Mouse (Mus musculus) ovary, postnatal 36 days (tissue): ENCODE measurements around the gene Nav2.

Source experiments
- DNase-seq: peaks from one replicate; pipeline ENCODE4 v3.0.0; 2022; ENCODE audit warnings: low spot score, mixed read lengths

Gene Nav2

DNA sequence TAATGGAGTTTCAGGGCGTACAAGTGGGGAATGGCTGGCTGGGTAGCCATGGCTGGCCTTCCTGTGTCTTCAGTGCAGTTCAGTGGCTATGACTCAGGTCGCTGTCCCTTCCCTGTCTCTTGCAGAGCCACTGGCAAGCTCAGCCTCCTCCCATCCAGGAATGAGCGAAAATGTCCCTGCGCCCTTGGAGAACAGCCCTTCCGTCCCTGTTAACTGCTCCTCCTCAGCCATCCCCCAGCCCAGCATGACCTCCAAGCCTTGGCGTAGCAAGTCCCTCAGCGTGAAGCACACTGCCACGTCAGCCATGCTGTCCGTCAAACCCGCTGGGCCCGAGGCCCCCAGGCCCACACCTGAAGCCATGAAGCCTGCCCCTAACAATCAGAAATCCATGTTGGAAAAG is 543.8 kb downstream of the Nav2 start:
- no peak for DNase-seq

GRCm38 (mm10) chr7:49454601-49455000 is 546.1 kb downstream of the Nav2 start:
- no peak for DNase-seq

- no peak for DNase-seq
Measured at GRCm38 (mm10) chr7:49456148-49456547, 547.6 kb downstream of the Nav2 start.

GRCm38 (mm10) chr7:49457398-49457797 is 548.9 kb downstream of the Nav2 start:
- DNase-seq, result no peak

- DNase-seq, result no peak
Measured at GRCm38 (mm10) chr7:49457890-49458289, 549.4 kb downstream of the Nav2 start.

DNA sequence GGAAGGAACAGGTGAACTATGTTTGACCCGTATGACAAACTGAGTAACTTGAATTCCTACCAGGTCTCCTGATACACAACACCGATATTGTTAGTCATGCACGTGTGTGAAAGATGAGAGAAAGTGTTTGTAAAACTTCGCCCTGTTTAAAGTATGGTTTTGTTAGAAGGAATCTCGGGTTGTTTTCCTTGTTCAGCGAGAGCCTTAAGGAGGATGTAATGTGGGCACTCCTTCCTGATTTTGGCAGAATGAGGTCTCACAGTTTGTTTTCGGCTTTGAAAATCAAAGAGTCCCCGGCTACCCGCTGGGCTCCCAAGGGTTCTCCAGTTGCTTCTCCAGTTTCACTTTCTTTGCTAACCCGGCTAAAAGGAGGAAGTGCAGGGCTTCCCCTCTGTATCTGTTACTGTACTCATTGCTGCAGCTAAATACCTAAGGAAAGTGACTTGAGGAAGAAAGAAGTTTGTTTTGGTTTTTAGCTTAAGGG is 553.9 kb downstream of the Nav2 start:
- DNase-seq, result no peak

GRCm38 (mm10) chr7:49467861-49468260 is 559.3 kb downstream of the Nav2 start:
- DNase-seq, result no peak

GRCm38 (mm10) chr7:49468492-49469205 is 560.1 kb downstream of the Nav2 start:
- DNase-seq, result no peak

GRCm38 (mm10) chr7:49471278-49471677 is 562.8 kb downstream of the Nav2 start:
- peak; percentile 54 for DNase-seq

DNA sequence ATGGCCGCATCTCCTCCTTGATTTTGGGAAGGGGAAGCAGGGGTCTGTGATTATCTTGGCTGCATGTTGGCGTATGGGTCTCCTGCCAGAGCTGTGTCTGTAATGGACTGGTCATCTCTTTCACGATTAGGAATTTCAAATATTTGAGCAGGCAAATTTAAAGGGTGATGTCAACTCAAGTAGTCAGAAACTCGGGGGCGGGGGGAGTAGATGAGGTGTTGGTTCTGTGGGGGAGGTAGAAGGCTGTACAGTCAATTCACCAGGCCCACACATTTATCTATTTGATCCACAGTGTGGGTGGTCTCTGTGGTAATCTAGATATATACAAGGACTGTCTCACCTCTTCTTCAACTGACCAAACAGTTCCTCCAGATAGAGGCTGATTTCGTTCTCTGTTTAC is 566.8 kb downstream of the Nav2 start:
- DNase-seq, result no peak

GRCm38 (mm10) chr7:49476163-49476562 is 567.6 kb downstream of the Nav2 start:
- no peak for DNase-seq

GRCm38 (mm10) chr7:49476666-49477065 is 568.1 kb downstream of the Nav2 start:
- DNase-seq, result peak; percentile 39

GRCm38 (mm10) chr7:49477076-49477975 is 568.8 kb downstream of the Nav2 start:
- DNase-seq, result no peak

DNA sequence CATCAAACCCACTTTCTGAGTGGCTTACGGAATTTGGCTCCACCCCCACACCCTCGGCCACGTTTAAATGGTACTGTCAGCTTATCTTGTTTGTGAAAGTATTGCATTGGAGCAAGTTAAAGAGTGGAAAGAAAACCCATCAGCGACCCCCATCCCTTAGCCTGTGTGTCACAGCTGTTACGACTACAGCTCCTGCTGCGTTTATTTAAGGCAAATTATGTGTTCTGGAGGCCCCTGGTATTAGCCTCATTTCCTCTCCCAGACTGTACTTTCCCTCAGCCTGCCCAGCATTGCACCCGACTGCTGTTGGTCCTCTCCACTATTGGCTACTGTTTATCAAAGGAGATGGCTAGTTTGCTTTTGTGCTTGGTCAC is 569.4 kb downstream of the Nav2 start:
- DNase-seq, result no peak

GRCm38 (mm10) chr7:49478886-49479285 is 570.4 kb downstream of the Nav2 start:
- DNase-seq, result no peak

DNA sequence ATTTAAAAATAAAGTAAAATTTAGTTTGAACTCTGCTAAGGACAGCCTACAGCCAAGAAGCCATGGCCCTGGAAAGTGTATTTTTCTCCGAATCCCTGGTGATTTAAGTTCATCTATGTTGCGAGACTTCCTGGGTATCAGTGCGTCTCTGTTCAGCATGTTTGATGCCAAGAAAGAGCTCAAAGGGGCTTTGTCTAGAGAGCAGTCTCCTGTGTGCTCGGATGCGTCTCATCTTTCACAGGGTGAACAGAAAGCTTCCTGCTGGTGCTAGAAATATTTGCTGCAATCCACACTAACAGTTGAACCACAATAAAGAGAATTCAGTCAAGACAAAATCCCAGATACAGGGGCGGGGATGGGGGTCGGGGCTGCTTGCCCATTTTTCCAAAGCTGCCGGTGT is 572.4 kb downstream of the Nav2 start:
- DNase-seq, result no peak

- DNase-seq, result no peak
Measured at GRCm38 (mm10) chr7:49484036-49484744, 575.7 kb downstream of the Nav2 start.

GRCm38 (mm10) chr7:49485292-49485847 is 576.9 kb downstream of the Nav2 start:
- no peak for DNase-seq

DNA sequence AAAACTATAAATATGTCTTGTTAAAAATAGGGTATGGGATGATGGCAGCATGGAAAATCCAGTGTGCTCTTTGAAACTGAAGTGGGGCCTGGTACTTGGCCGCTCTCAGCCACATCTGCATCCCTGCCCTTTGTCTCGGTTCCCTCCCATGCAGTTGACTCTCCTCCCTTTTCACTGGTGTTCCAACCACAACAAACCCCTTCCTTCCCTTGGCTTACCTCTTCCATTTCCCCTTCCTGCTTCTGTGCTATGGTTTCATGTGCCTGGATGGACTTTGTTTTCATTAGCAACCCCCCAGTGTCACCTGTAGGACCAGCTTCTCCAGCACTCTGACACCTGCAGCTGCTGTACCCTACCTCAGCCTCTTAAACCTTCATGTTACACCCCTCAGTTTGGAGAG is 578.8 kb downstream of the Nav2 start:
- DNase-seq, result no peak

GRCm38 (mm10) chr7:49488493-49489087 is 580.1 kb downstream of the Nav2 start:
- DNase-seq, result no peak

GRCm38 (mm10) chr7:49490814-49491213 is 582.3 kb downstream of the Nav2 start:
- DNase-seq, result no peak

GRCm38 (mm10) chr7:49492622-49493021 is 584.1 kb downstream of the Nav2 start:
- DNase-seq, result no peak
